ENCODE assay signal across 8 mouse cellular contexts in the genomic region with DNA sequence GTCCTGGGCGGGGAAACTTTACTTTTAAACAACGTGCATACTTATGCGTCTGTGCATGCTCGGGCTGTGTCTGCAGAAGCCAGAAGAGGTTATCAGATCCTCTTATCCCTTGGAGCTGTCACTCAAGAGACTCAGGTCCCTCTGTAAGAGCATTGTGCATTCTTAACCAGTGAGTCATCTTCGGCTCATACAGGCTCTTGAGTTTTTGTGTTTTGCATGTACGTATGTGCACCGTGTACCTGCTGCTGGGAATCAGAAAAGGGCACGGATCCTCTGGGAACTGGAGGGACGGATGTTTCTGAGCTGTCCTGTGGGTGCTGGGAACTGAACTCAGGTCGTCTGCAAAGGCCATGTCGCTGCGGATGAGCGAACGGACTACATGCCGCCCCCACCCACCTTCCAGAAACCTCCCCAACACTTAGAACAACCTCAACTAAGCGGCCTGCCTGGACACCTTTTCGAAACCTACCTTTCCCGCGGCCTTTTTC. TPM values are rescaled to one million over a fixed set of nuclear protein-coding genes. Genes with fewer than 3 reads are reported as not detected.
DNase-seq lines count a peak whose midpoint lies in the region; ATAC-seq and TF ChIP-seq lines count a peak whose summit lies in the region.

No protein-coding gene starts in this region.

- dilution Hi-C loops in CH12.LX (cut with MboI; ENCODE audit: extremely low pct_ligation_motif_present, extremely low pct_unique_long_range_greater_than_20kb, low sequenced_read_pairs) = no loop called here

- peak overlapping the region; percentile 81 for H3K9ac ChIP-seq in CH12.LX (ENCODE audit: insufficient read depth, low read depth)
- peak overlapping the region; percentile 98 for H3K9ac ChIP-seq in hindbrain, embryonic 14.5 days
- peak overlapping the region; percentile 87 for H3K9ac ChIP-seq in lung, postnatal 0 days (replicated peaks; ENCODE audit: low read depth)
- H3K9ac ChIP-seq in stomach, embryonic 14.5 days (replicated peaks; ENCODE audit: low read depth, low read length) = peak overlapping the region; percentile 94

- H3K27ac ChIP-seq in CH12.LX (ENCODE audit: insufficient read depth, low read depth) = no peak overlapping the region; the same call in 1 of the 2 replicates
- H3K27ac ChIP-seq in embryonic facial prominence, embryonic 10.5 days (replicated peaks) = peak overlapping the region; percentile 100
- peak overlapping the region; percentile 99 for H3K27ac ChIP-seq in hindbrain, embryonic 14.5 days
- peak overlapping the region; percentile 95 for H3K27ac ChIP-seq in lung, postnatal 0 days (ENCODE audit: low read length)
- peak overlapping the region; percentile 94 for H3K27ac ChIP-seq in stomach, embryonic 14.5 days (ENCODE audit: low read length)

- TF ChIP-seq RAD21 in CH12.LX (IDR thresholded peaks at IDR 0.05; ENCODE audit: low read depth, low read length) = no peak

- H3K4me3 ChIP-seq in erythroblast, embryonic 14.5 days (replicated peaks) = peak overlapping the region; percentile 77
- peak overlapping the region; percentile 62 to 86 (median 77) for H3K4me3 ChIP-seq in CH12.LX (replicated peaks in 1 of 3; ENCODE audit: low read depth in 2 of 3, low read length in 2 of 3, poor library complexity in 1 of 3)
- peak overlapping the region; percentile 98 for H3K4me3 ChIP-seq in embryonic facial prominence, embryonic 10.5 days
- H3K4me3 ChIP-seq in hindbrain, embryonic 14.5 days (replicated peaks; ENCODE audit: low read length) = peak overlapping the region; percentile 99
- H3K4me3 ChIP-seq in lung, postnatal 0 days (ENCODE audit: low read depth, low read length) = peak overlapping the region; percentile 83
- peak overlapping the region; percentile 68 for H3K4me3 ChIP-seq in stomach, embryonic 14.5 days (ENCODE audit: low read depth, low read length)

- ATAC-seq in erythroblast, adult 5-6 weeks (replicated peaks; ENCODE audit: low FRiP score, poor library complexity, severe bottlenecking) = no peak
- no peak for ATAC-seq in hindbrain, embryonic 14.5 days (ENCODE audit: low FRiP score)
- ATAC-seq in lung, postnatal 0 days = peak; percentile 15
- ATAC-seq in stomach, embryonic 14.5 days (ENCODE audit: insufficient number of reproducible peaks, insufficient read depth, low FRiP score, low read depth) = no peak

- H3K4me1 ChIP-seq in erythroblast, embryonic 14.5 days (ENCODE audit: control insufficient read depth) = peaks cover 35% of the 10 kb centered on the region
- peaks cover 3 to 37% of the 10 kb centered on the region in 2 experiments; a peak in 3 of 4 replicates for H3K4me1 ChIP-seq in CH12.LX (ENCODE audit: control insufficient read depth in 1 of 2, insufficient read depth in 2 of 2)
- peaks cover 33% of the 10 kb centered on the region for H3K4me1 ChIP-seq in embryonic facial prominence, embryonic 10.5 days
- H3K4me1 ChIP-seq in hindbrain, embryonic 14.5 days (replicated peaks; ENCODE audit: control insufficient read depth, insufficient read depth, low read length) = peaks cover 22% of the 10 kb centered on the region
- H3K4me1 ChIP-seq in lung, postnatal 0 days (ENCODE audit: insufficient read depth, low read depth, low read length) = peaks cover 8% of the 10 kb centered on the region; the same call in 1 of the 2 replicates
- H3K4me1 ChIP-seq in stomach, embryonic 14.5 days (ENCODE audit: control insufficient read depth, insufficient read depth, low read length) = peaks cover 13% of the 10 kb centered on the region; the same call in 1 of the 2 replicates

- H3K9me3 ChIP-seq in erythroblast, embryonic 14.5 days (ENCODE audit: control insufficient read depth, low read length) = no peaks in the 10 kb centered on the region
- H3K9me3 ChIP-seq in CH12.LX (replicated peaks; ENCODE audit: low read length) = no peaks in the 10 kb centered on the region
- no peaks in the 10 kb centered on the region for H3K9me3 ChIP-seq in embryonic facial prominence, embryonic 10.5 days
- no peaks in the 10 kb centered on the region for H3K9me3 ChIP-seq in hindbrain, embryonic 14.5 days (ENCODE audit: control insufficient read depth, low read length)
- H3K9me3 ChIP-seq in lung, postnatal 0 days (ENCODE audit: low read length) = no peaks in the 10 kb centered on the region
- no peaks in the 10 kb centered on the region for H3K9me3 ChIP-seq in stomach, embryonic 14.5 days (ENCODE audit: control insufficient read depth, low read depth, low read length)

- no peak for TF ChIP-seq POLR2A in CH12.LX (IDR thresholded peaks at IDR 0.05; ENCODE audit: low read depth, low read length)

- H3K27me3 ChIP-seq in erythroblast, embryonic 14.5 days (ENCODE audit: control insufficient read depth) = peaks cover 10% of the 10 kb centered on the region
- H3K27me3 ChIP-seq in CH12.LX (replicated peaks) = peaks cover 2% of the 10 kb centered on the region
- no peaks in the 10 kb centered on the region for H3K27me3 ChIP-seq in embryonic facial prominence, embryonic 10.5 days (replicated peaks; ENCODE audit: low read depth, poor library complexity, severe bottlenecking)
- H3K27me3 ChIP-seq in hindbrain, embryonic 14.5 days (ENCODE audit: control insufficient read depth, insufficient read depth, low read length) = no peaks in the 10 kb centered on the region
- H3K27me3 ChIP-seq in lung, postnatal 0 days (replicated peaks; ENCODE audit: insufficient read depth, low read length) = no peaks in the 10 kb centered on the region
- no peaks in the 10 kb centered on the region for H3K27me3 ChIP-seq in stomach, embryonic 14.5 days (ENCODE audit: control insufficient read depth, insufficient read depth, low read length)

- TF ChIP-seq CTCF in CH12.LX (conservative IDR thresholded peaks at IDR 0.05 in 1 of 2, IDR thresholded peaks at IDR 0.05 in 1 of 2; ENCODE audit: low read depth in 2 of 2, low read length in 2 of 2) = no peak
- TF ChIP-seq CTCF in lung, postnatal 0 days (IDR thresholded peaks at IDR 0.05) = no peak

- in situ Hi-C loops in CH12.LX (cut with MboI; ENCODE audit: low pct_ligation_motif_present, low pct_unique_long_range_greater_than_20kb, low sequenced_read_pairs) = no loop called here

- H3K4me2 ChIP-seq in CH12.LX (ENCODE audit: insufficient read depth, low read depth, poor library complexity, severe bottlenecking) = peak overlapping the region; percentile 96
- peak overlapping the region; percentile 85 for H3K4me2 ChIP-seq in hindbrain, embryonic 14.5 days (replicated peaks)
- peak overlapping the region; percentile 83 for H3K4me2 ChIP-seq in lung, postnatal 0 days (replicated peaks; ENCODE audit: low read depth, low read length)
- H3K4me2 ChIP-seq in stomach, embryonic 14.5 days (replicated peaks; ENCODE audit: low read depth, low read length) = peak overlapping the region; percentile 82

- TF ChIP-seq EP300 in CH12.LX (IDR thresholded peaks at IDR 0.05; ENCODE audit: low read length) = no peak
- peak; percentile 59 for TF ChIP-seq EP300 in lung, postnatal 0 days (IDR thresholded peaks at IDR 0.05)

- peak; percentile 64 for DNase-seq in CH12.LX (ENCODE audit: extremely low read depth)
- no peak for DNase-seq in embryonic facial prominence, embryonic 10.5 days (ENCODE audit: low spot score)
- peak; percentile 28 for DNase-seq in hindbrain, embryonic 14.5 days (ENCODE audit: low spot score)
- peak; percentile 91 for DNase-seq in lung, postnatal 0 days (ENCODE audit: low spot score)
- DNase-seq in left cerebral cortex, adult 8-10 months (ENCODE audit: low spot score in 2 of 2) = no peak

- WGBS in embryonic facial prominence, embryonic 10.5 days = 8% methylated on average over 19 of the region's 19 CpGs
- WGBS in hindbrain, embryonic 14.5 days = 7% methylated on average over 19 of the region's 19 CpGs
- WGBS in lung, postnatal 0 days = 2% methylated on average over 19 of the region's 19 CpGs
- WGBS in stomach, embryonic 14.5 days = 1% methylated on average over 19 of the region's 19 CpGs

- peaks cover 43% of the 10 kb centered on the region for H3K36me3 ChIP-seq in erythroblast, embryonic 14.5 days (ENCODE audit: control insufficient read depth)
- peaks cover 32 to 47% of the 10 kb centered on the region in 2 experiments for H3K36me3 ChIP-seq in CH12.LX (replicated peaks in 1 of 2; ENCODE audit: control insufficient read depth in 1 of 2, insufficient read depth in 1 of 2, low read length in 1 of 2)
- peaks cover 50% of the 10 kb centered on the region for H3K36me3 ChIP-seq in embryonic facial prominence, embryonic 10.5 days (replicated peaks)
- H3K36me3 ChIP-seq in hindbrain, embryonic 14.5 days (replicated peaks; ENCODE audit: control insufficient read depth, insufficient read depth) = peaks cover 44% of the 10 kb centered on the region
- H3K36me3 ChIP-seq in lung, postnatal 0 days (ENCODE audit: insufficient read depth, low read length) = peaks cover 9% of the 10 kb centered on the region; the same call in 1 of the 2 replicates
- peaks cover 43% of the 10 kb centered on the region for H3K36me3 ChIP-seq in stomach, embryonic 14.5 days (ENCODE audit: control insufficient read depth, insufficient read depth, low read length)

- H3K79me2 ChIP-seq in CH12.LX (replicated peaks; ENCODE audit: control insufficient read depth, extremely low read depth, insufficient read depth, poor library complexity, severe bottlenecking) = peaks cover 18% of the 10 kb centered on the region

RNA-seq across cellular contexts. Expression of a gene that starts 0.8 kb away (rescaled TPM):
- 7.3 and 8.2 TPM in 2 replicates for polyA plus RNA-seq in erythroblast, embryonic 14.5 days (2012)
- total RNA-seq in erythroblast, adult 5-6 weeks (2015; ENCODE audit: low replicate concordance) = 27.8 and 30.0 TPM in 2 replicates
- total RNA-seq in erythroblast, adult 5-6 weeks (2017; ENCODE audit: low replicate concordance) = 14.2 and 15.1 TPM in 2 replicates
- total RNA-seq in CH12.LX (2012; rRNA removed) (243 and 304 TPM in 2 replicates), CH12.LX (2014; rRNA removed) (394 and 426 TPM in 2 replicates)
- polyA plus RNA-seq in CH12.LX (2012; ENCODE audit: insufficient read length, low read depth) = 745 and 979 TPM in 2 replicates
- polyA plus RNA-seq in embryonic facial prominence, embryonic 10.5 days (2016; fragmentation: Nextera tagmentation; extraction: Ambion mirVana) = 895 and 901 TPM in 2 replicates
- 292 and 300 TPM in 2 replicates for polyA plus RNA-seq in hindbrain, embryonic 14.5 days (2014; fragmentation: Nextera tagmentation; extraction: Ambion mirVana)
- polyA plus RNA-seq in lung, postnatal 0 days (2015; fragmentation: Nextera tagmentation; extraction: Ambion mirVana) = 279 and 307 TPM in 2 replicates
- polyA plus RNA-seq in stomach, embryonic 14.5 days (2014; fragmentation: Nextera tagmentation; extraction: Ambion mirVana) = 589 and 679 TPM in 2 replicates
- 10 to 100 TPM; 58.6 to 76.0 (median 62.2) TPM for total RNA-seq in left cerebral cortex, adult 8-10 months (2022)

RNA-seq across cellular contexts. Expression of a gene that starts 18.5 kb away (rescaled TPM):
- polyA plus RNA-seq in erythroblast, embryonic 14.5 days (2012) = 0.04 and 0.07 TPM in 2 replicates
- 0.77 and 2.5 TPM in 2 replicates for total RNA-seq in erythroblast, adult 5-6 weeks (2015; ENCODE audit: low replicate concordance)
- total RNA-seq in erythroblast, adult 5-6 weeks (2017; ENCODE audit: low replicate concordance) = 0.98 and 3.0 TPM in 2 replicates
- total RNA-seq in CH12.LX (2012; rRNA removed) (34.5 and 40.3 TPM in 2 replicates), CH12.LX (2014; rRNA removed) (58.8 and 59.7 TPM in 2 replicates)
- 45.2 and 51.3 TPM in 2 replicates for polyA plus RNA-seq in CH12.LX (2012; ENCODE audit: insufficient read length, low read depth)
- 86.2 and 94.3 TPM in 2 replicates for polyA plus RNA-seq in embryonic facial prominence, embryonic 10.5 days (2016; fragmentation: Nextera tagmentation; extraction: Ambion mirVana)
- polyA plus RNA-seq in hindbrain, embryonic 14.5 days (2014; fragmentation: Nextera tagmentation; extraction: Ambion mirVana) = 214 and 242 TPM in 2 replicates
- polyA plus RNA-seq in lung, postnatal 0 days (2015; fragmentation: Nextera tagmentation; extraction: Ambion mirVana) = 25.3 and 28.6 TPM in 2 replicates
- 77.1 and 77.2 TPM in 2 replicates for polyA plus RNA-seq in stomach, embryonic 14.5 days (2014; fragmentation: Nextera tagmentation; extraction: Ambion mirVana)
- 10 to 100 TPM; 72.4 to 78.7 (median 77.5) TPM for total RNA-seq in left cerebral cortex, adult 8-10 months (2022)

RNA-seq across cellular contexts. Expression of a gene that starts 44.4 kb away (rescaled TPM):
- polyA plus RNA-seq in erythroblast, embryonic 14.5 days (2012) = 0.04 and 0.08 TPM in 2 replicates
- total RNA-seq in erythroblast, adult 5-6 weeks (2015; ENCODE audit: low replicate concordance) = 10.4 and 10.6 TPM in 2 replicates
- 9.3 and 11.8 TPM in 2 replicates for total RNA-seq in erythroblast, adult 5-6 weeks (2017; ENCODE audit: low replicate concordance)
- 7.1 and 8.1 TPM in 2 replicates for total RNA-seq in CH12.LX (2012; rRNA removed)
- 4.3 and 4.4 TPM in 2 replicates for total RNA-seq in CH12.LX (2014; rRNA removed)
- 3.4 and 4.4 TPM in 2 replicates for polyA plus RNA-seq in CH12.LX (2012; ENCODE audit: insufficient read length, low read depth)
- 127 and 130 TPM in 2 replicates for polyA plus RNA-seq in embryonic facial prominence, embryonic 10.5 days (2016; fragmentation: Nextera tagmentation; extraction: Ambion mirVana)
- 316 and 319 TPM in 2 replicates for polyA plus RNA-seq in hindbrain, embryonic 14.5 days (2014; fragmentation: Nextera tagmentation; extraction: Ambion mirVana)
- polyA plus RNA-seq in lung, postnatal 0 days (2015; fragmentation: Nextera tagmentation; extraction: Ambion mirVana) = 38.2 and 42.5 TPM in 2 replicates
- polyA plus RNA-seq in stomach, embryonic 14.5 days (2014; fragmentation: Nextera tagmentation; extraction: Ambion mirVana) = 124 and 133 TPM in 2 replicates
- 100 to 1,000 TPM; 140 to 158 (median 147) TPM for total RNA-seq in left cerebral cortex, adult 8-10 months (2022)

Comparison
In these comparisons a context has a peak if more than half of its experiments do, and no peak if none do; other contexts are left out.
1. DNase-seq: peak in CH12.LX (single experiment), hindbrain, embryonic 14.5 days (single experiment) and lung, postnatal 0 days (single experiment); none in embryonic facial prominence, embryonic 10.5 days (single experiment) and left cerebral cortex, adult 8-10 months (0 of 2).
2. RNA of a gene that starts 0.8 kb away (polyA plus RNA-seq): 895 to 901 TPM in embryonic facial prominence, embryonic 10.5 days, 745 to 979 TPM in CH12.LX, 589 to 679 TPM in stomach, embryonic 14.5 days, 292 to 300 TPM in hindbrain, embryonic 14.5 days and 279 to 307 TPM in lung, postnatal 0 days; 7.3 to 8.2 TPM in erythroblast, embryonic 14.5 days; every median in the first group is over 10 times any median in the second.
3. RNA of a gene that starts 18.5 kb away (polyA plus RNA-seq): 214 to 242 TPM in hindbrain, embryonic 14.5 days, 86.2 to 94.3 TPM in embryonic facial prominence, embryonic 10.5 days, 77.1 to 77.2 TPM in stomach, embryonic 14.5 days, 45.2 to 51.3 TPM in CH12.LX and 25.3 to 28.6 TPM in lung, postnatal 0 days; 0.04 to 0.07 TPM in erythroblast, embryonic 14.5 days; every median in the first group is over 10 times any median in the second.
4. Peak in every context shown above with its lines, with median percentiles within 50 percentile points of each other: H3K4me3 ChIP-seq, H3K4me2 ChIP-seq and H3K9ac ChIP-seq.